Mouse (Mus musculus) liver, embryonic 14.5 days (tissue): ENCODE data around the gene Glipr1l3. TPM values are rescaled to one million over a fixed set of nuclear protein-coding genes. Genes with fewer than 3 reads are reported as not detected.
"Not testable (repeated sequence)": the region's sequence is repeated elsewhere in the genome, so short reads cannot be mapped to it uniquely, and the experiment has no call there.

ENCODE experiments used
- ATAC-seq: fragments of 200-750 bp; cut with Nextera tagmentation; 2 replicates; pipeline ENCODE4 v1.8.0; 2017; ENCODE audit warnings: moderate number of reproducible peaks, mild to moderate bottlenecking, moderate library complexity; ENCODE audit not compliant: insufficient read depth
- DNase-seq, 3 experiments: peaks; one replicate each; pipeline ENCODE4 v3.0.0-alpha.2; 2012 to 2013; ENCODE audit warnings: low read depth in 3 of 3, low spot score in 3 of 3
- H3K27ac ChIP-seq: fragments of 300-500 bp; sonication (generic); 2 replicates; pipeline ENCODE4 v1.5.1; 2014; ENCODE audit warnings: moderate library complexity, mild to moderate bottlenecking, control low read depth, inconsistent platforms
- H3K27me3 ChIP-seq: fragments of 300-500 bp; sonication (generic); 2 replicates; pipeline ENCODE4 v1.6.1; 2014; ENCODE audit warnings: mild to moderate bottlenecking, low read length, moderate library complexity; ENCODE audit not compliant: control insufficient read depth, insufficient read depth
- H3K36me3 ChIP-seq: fragments of 300-500 bp; sonication (generic); replicated peaks from 2 replicates; pipeline ENCODE4 v1.6.1; 2014; ENCODE audit warnings: low read depth; ENCODE audit not compliant: control insufficient read depth, insufficient read depth
- H3K4me1 ChIP-seq, 2 experiments: fragments of 200-500 bp in 1 of 2; fragments of 300-500 bp in 1 of 2; sonication (generic) in 1 of 2; replicated peaks; 2 replicates each; pipeline ENCODE4 v1.6.1; 2012 to 2014; ENCODE audit warnings: antibody characterized with exemption in 1 of 2, inconsistent platforms in 1 of 2, low read length in 1 of 2; ENCODE audit not compliant: control insufficient read depth in 2 of 2, insufficient read depth in 2 of 2
- H3K4me2 ChIP-seq: fragments of 300-500 bp; sonication (generic); 2 replicates; pipeline ENCODE4 v1.6.1; 2014; ENCODE audit warnings: low read depth, mild to moderate bottlenecking, control low read depth, moderate library complexity
- H3K4me3 ChIP-seq, 2 experiments: fragments of 200-500 bp in 1 of 2; fragments of 300-500 bp in 1 of 2; sonication (generic) in 1 of 2; 2 replicates each; pipeline ENCODE4 v1.5.1; 2012 to 2014; ENCODE audit warnings: low read depth in 2 of 2, low read length in 2 of 2, mild to moderate bottlenecking in 2 of 2, control low read depth in 1 of 2, inconsistent platforms in 1 of 2, moderate library complexity in 1 of 2; ENCODE audit not compliant: insufficient read depth in 1 of 2
- H3K9ac ChIP-seq: fragments of 300-500 bp; sonication (generic); replicated peaks from 2 replicates; pipeline ENCODE4 v1.6.1; 2014; ENCODE audit warnings: mild to moderate bottlenecking, control low read depth, moderate library complexity
- H3K9me3 ChIP-seq: fragments of 300-500 bp; sonication (generic); 2 replicates; pipeline ENCODE4 v1.6.1; 2016; ENCODE audit warnings: low read length, mixed read lengths; ENCODE audit not compliant: control insufficient read depth
- CTCF ChIP-seq: IDR thresholded peaks from 2 replicates; pipeline ENCODE4 v1.5.1; 2016; ENCODE audit warnings: antibody characterized with exemption, low read depth, control low read depth
- EP300 ChIP-seq: IDR thresholded peaks from 2 replicates; pipeline ENCODE4 v1.6.1; 2016; ENCODE audit warnings: antibody characterized with exemption, low read depth
- WGBS: fragments of 180-500 bp; shearing (Covaris S2); extraction: QIAGEN DNeasy Blood & Tissue Kit; methylation state at CpG from one replicate; pipeline ENCODE4 v1.1.7; 2014; ENCODE audit not compliant: insufficient replicate concordance; 5-methylcytosine and 5-hydroxymethylcytosine counted together
- polyA plus RNA-seq, 2 experiments: library from polyadenylated mRNA; depleted of rRNA in 1 of 2; stranded (reverse) in 1 of 2; unstranded in 1 of 2; fragments of >200 nt; fragmentation: Nextera tagmentation in 1 of 2; extraction: Ambion mirVana in 1 of 2; gene quantifications; 2 replicates each; pipeline versions ENCODE4 v1.2.1 to v1.2.3; 2012 to 2014

Glipr1l3 gene
- polyA plus RNA-seq, 2 experiments: not detected

DNA sequence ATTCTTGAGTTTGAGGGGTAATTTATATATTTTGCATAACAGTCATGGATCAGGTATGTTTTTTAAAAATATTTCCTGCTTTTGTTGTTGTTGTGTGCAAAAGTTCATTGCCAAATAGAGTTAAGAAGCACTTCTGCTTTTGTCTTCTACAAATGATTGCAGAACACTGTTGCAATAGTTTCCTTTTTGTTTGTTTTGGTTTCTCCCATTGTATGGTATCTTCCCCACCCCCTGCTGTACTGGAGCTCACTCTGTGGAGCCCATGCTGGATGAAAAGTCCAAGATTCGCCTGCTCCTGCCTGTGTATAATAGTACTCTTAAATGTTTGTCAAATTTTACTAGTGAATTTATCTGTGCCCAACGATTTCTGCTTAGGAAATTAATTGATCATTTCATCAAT lies 20.3 kb downstream of the Glipr1l3 start:
- ATAC-seq (no peak; the same call in 1 of the 2 replicates), DNase-seq (no peak)
- H3K36me3 ChIP-seq: no peaks in the 10 kb centered on the region
- H3K27ac ChIP-seq: no peak overlapping the region
- WGBS: 32% methylated on average over 2 of the region's 2 CpGs
- no peak for TF ChIP-seq CTCF
- TF ChIP-seq EP300: no peak
- H3K27me3 ChIP-seq: no peaks in the 10 kb centered on the region
- no peak overlapping the region for H3K4me2 ChIP-seq
- no peak overlapping the region for H3K9ac ChIP-seq
- no peaks in the 10 kb centered on the region for H3K4me1 ChIP-seq
- no peaks in the 10 kb centered on the region for H3K9me3 ChIP-seq
- H3K4me3 ChIP-seq: no peak overlapping the region

DNA sequence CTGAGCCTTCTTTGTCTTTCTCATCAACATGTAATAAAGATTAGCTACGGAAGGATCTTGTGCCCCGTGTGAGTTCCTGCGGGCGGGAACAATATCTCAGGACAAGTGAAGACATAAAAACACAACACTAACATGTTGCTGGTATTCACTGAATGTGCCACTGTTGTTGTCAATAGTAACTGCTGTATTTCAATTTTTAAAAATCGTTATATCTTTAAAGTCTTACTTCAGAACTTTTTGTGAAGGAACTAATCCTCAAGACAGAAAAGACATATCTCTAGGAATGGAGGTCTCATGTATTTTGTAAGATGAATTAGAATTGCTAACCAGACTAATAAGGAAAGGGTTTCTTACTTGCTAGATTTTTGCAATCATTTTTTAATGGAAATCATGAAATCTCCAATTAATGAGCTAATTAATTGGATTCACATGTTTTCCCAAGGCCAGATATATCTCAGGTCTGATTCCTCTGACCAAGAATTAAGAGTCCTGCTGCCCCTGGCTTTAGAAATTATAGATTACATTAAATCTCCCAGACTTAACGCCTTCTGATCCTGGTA lies 21.2 kb downstream of the Glipr1l3 start:
- Histone ChIP-seq H3K27ac (no peak overlapping the region), H3K36me3 (no peaks in the 10 kb centered on the region), H3K4me2 (peak overlapping the region; percentile 34), H3K9ac (no peak overlapping the region), H3K9me3 (no peaks in the 10 kb centered on the region), H3K4me3 (peak overlapping the region in 1 of 2 experiments; percentile 50; a peak in 2 of 4 replicates), H3K4me1 (no peaks in the 10 kb centered on the region), H3K27me3 (no peaks in the 10 kb centered on the region)
- WGBS: 20% methylated on average over 6 of the region's 6 CpGs
- no peak for DNase-seq
- TF ChIP-seq EP300: no peak
- no peak for TF ChIP-seq CTCF
- 0 out of 2 replicates have a peak, but pooled peaks have one; percentile 11 for ATAC-seq

DNA sequence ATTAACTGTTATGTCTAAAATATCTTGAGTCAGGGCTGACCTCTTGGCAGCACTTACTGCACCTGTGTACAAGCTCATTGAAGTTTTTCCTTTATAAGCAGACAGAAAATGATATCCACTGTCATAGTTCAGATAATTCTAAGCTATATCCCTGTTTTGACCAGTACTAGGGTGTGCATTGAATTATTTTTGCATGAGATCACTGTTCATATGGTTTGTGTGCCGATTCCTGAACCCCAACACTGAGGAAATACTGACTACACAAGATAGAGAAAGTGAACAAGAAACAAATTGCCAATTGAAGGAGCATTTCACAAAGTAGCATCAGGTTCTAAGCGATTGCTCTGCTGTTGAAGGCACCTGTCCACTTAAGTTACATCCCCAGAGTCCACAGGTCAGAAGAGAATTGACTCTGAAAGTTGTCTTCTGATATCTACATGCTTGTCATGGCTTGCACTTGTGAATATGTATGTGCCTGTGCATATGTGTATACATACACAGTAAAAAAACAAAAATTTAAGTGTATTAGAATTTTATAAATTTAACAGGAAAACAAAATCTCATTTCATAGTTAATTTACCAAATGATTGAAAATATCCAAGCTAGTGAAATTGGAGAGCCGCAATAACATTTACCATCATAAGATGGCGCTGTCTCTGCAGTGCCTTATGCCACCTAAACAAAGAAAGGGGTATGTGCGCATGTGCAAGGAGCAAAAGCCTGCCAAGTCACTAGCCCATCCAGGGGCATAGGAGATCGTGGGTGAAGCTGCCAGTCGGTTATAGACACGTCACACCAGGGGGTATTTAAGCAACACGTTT lies 21.9 kb downstream of the Glipr1l3 start:
- Histone ChIP-seq H3K36me3 (no peaks in the 10 kb centered on the region), H3K4me1 (no peaks in the 10 kb centered on the region), H3K9me3 (no peaks in the 10 kb centered on the region), H3K4me2 (peak overlapping the region; percentile 34), H3K27ac (no peak overlapping the region), H3K27me3 (no peaks in the 10 kb centered on the region), H3K4me3 (peak overlapping the region in 1 of 2 experiments; percentile 50; a peak in 2 of 4 replicates), H3K9ac (no peak overlapping the region)
- peak; percentile 62 for ATAC-seq
- DNase-seq: peak; percentile 37 to 52 (median 40)
- 14% methylated on average over 9 of the region's 9 CpGs for WGBS
- TF ChIP-seq CTCF (peak; percentile 62), EP300 (no peak)

DNA sequence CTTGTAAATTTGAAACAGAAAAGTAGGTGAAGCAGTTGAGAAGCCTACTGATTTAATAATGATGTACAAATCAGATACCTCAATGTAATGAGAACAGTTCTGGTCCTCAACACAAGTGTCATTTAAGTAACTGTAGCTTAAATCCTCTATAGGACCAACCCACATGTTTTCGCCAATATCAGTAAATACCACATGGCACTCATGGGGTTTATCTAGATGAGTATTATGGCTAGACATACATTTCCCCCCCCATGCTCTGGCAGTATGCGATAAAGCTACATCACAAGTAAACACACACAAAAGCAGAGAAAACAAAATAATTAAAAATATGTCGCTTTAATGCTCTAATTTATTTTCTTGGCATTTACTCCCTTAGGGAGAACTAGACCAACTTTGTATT lies 27.9 kb downstream of the Glipr1l3 start:
- WGBS: 44% methylated on average over 3 of the region's 3 CpGs
- peak; percentile 68 for ATAC-seq

DNA sequence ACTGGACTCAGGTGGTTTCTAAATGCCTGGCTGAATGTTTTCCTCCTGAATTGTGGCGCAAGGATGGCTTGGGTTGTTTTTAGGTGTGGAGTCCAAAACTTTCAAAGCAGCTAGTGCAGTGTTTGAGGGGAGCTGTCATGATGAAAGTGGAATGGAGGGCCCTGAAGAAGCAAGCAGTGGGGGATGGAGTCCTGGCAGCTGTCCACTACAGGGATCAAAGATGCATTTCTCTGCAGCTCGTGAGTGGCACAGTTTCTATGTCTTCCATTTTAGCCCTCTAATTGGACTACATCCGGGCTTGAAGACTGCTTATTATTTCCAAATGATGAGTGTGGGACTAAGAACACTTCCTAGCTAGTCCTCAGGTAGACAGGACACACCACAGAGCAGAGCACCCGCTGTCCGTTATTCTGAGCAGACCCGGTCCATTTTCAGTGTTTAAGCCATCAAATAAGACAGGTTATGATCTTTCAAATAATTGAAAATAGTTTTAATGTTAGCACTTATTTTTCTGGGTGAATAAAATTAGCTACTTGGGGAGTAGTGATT lies 32.4 kb downstream of the Glipr1l3 start:
- H3K9me3 ChIP-seq, H3K36me3 ChIP-seq, ATAC-seq, H3K9ac ChIP-seq, H3K4me3 ChIP-seq, H3K4me1 ChIP-seq, H3K4me2 ChIP-seq, H3K27me3 ChIP-seq, H3K27ac ChIP-seq, DNase-seq: not testable (repeated sequence)
- 61% methylated on average over 6 of the region's 6 CpGs for WGBS

More for the DNA sequence above, 27.9 kb downstream of the Glipr1l3 start:
- H3K27ac ChIP-seq: no peak overlapping the region
- H3K9me3 ChIP-seq: no peaks in the 10 kb centered on the region
- no peaks in the 10 kb centered on the region for H3K36me3 ChIP-seq
- H3K4me1 ChIP-seq: no peaks in the 10 kb centered on the region
- H3K27me3 ChIP-seq: no peaks in the 10 kb centered on the region
- H3K4me3 ChIP-seq: no peak overlapping the region
- no peak overlapping the region for H3K9ac ChIP-seq
- DNase-seq: no peak
- no peak overlapping the region for H3K4me2 ChIP-seq
- TF ChIP-seq EP300 (no peak; the same call in 1 of the 2 replicates), CTCF (no peak)

DNA sequence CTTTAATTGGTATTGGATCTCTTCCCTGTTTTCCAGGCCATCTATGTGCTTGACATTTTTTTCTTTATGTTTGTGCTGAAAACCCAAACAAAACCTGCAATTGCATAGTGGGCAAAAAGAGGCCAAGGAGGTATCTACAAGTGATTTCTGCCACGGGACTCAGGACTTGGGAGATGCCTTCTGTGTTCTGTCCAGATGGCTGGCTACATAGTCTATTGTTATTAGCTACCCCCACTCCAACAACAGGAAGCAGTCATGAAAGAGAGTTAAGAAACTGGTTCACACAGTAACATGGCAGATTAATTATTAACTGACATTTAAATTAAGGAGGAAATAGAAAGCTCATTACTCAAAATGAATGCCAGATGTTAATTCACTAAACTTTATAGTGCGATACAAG lies 35.0 kb downstream of the Glipr1l3 start:
- H3K27ac ChIP-seq, H3K27me3 ChIP-seq, H3K4me2 ChIP-seq, H3K4me1 ChIP-seq, H3K9me3 ChIP-seq, H3K4me3 ChIP-seq, DNase-seq, H3K9ac ChIP-seq, H3K36me3 ChIP-seq, ATAC-seq: not testable (repeated sequence)
- 39% methylated on average over 2 of the region's 2 CpGs for WGBS
